Mouse (Mus musculus): ENCODE results near the gene Slc22a20.

The Slc22a20 gene

GRCm38 (mm10) chr19:5922119-5922942 lies 63.6 kb downstream of the Slc22a20 start:
- DNase-seq, result no peak

- no peak for DNase-seq
These were observed 64.2 kb downstream of the Slc22a20 start for GRCm38 (mm10) chr19:5921715-5922114.

All from B cell, adult 2 months (primary cell).